Mouse (Mus musculus) intestine, embryonic 15.5 days (tissue): ENCODE measurements at regions not wholly inside any gene's neighbourhood (a gene's known extent, or its start where the extent isn't known, plus 50 kb on each side); places are given as distances from the start of the nearest gene placed in this dataset.

Experiments used
- ATAC-seq: fragments of 200-750 bp; cut with Nextera tagmentation; 2 replicates; pipeline ENCODE4 v1.8.0; 2017; ENCODE audit warnings: moderate TSS enrichment, moderate library complexity
- H3K27ac ChIP-seq: fragments of 300-500 bp; sonication (generic); 2 replicates; pipeline ENCODE4 v1.5.1; 2015; ENCODE audit warnings: mild to moderate bottlenecking, inconsistent platforms
- H3K27me3 ChIP-seq: fragments of 300-500 bp; sonication (generic); replicated peaks from 2 replicates; pipeline ENCODE4 v1.6.1; 2015; ENCODE audit warnings: inconsistent platforms
- H3K36me3 ChIP-seq: fragments of 300-500 bp; sonication (generic); 2 replicates; pipeline ENCODE4 v1.6.1; 2015; ENCODE audit warnings: inconsistent platforms
- H3K4me1 ChIP-seq: fragments of 300-500 bp; sonication (generic); replicated peaks from 2 replicates; pipeline ENCODE4 v1.6.1; 2015; ENCODE audit warnings: inconsistent platforms
- H3K4me2 ChIP-seq: fragments of 300-500 bp; sonication (generic); replicated peaks from 2 replicates; pipeline ENCODE4 v1.6.1; 2015; ENCODE audit warnings: mild to moderate bottlenecking, inconsistent platforms
- H3K4me3 ChIP-seq: fragments of 300-500 bp; sonication (generic); replicated peaks from 2 replicates; pipeline ENCODE4 v1.5.1; 2015; ENCODE audit warnings: inconsistent platforms
- H3K9ac ChIP-seq: fragments of 300-500 bp; sonication (generic); 2 replicates; pipeline ENCODE4 v1.6.1; 2015; ENCODE audit warnings: inconsistent platforms
- H3K9me3 ChIP-seq: fragments of 300-500 bp; sonication (generic); 2 replicates; pipeline ENCODE4 v1.6.1; 2016; ENCODE audit warnings: inconsistent platforms
- WGBS: fragments of 180-500 bp; shearing (Covaris S2); methylation state at CpG from one replicate; pipeline ENCODE4 v1.1.7; 2015; 5-methylcytosine and 5-hydroxymethylcytosine counted together

GRCm38 (mm10) chr4:45695239-45695638 lies 103.6 kb upstream of the Aldh1b1 start:
- Histone ChIP-seq H3K4me3 (no peak overlapping the region), H3K36me3 (no peaks in the 10 kb centered on the region), H3K4me2 (no peak overlapping the region), H3K4me1 (no peaks in the 10 kb centered on the region), H3K27ac (no peak overlapping the region), H3K27me3 (no peaks in the 10 kb centered on the region), H3K9me3 (no peaks in the 10 kb centered on the region), H3K9ac (no peak overlapping the region)
- 32% methylated on average over 1 of the region's 1 CpGs for WGBS
- ATAC-seq, result peak; percentile 77

GRCm38 (mm10) chr4:45689991-45690916 lies 108.6 kb upstream of the Aldh1b1 start:
- Histone ChIP-seq H3K9ac (no peak overlapping the region), H3K4me3 (no peak overlapping the region), H3K27ac (no peak overlapping the region), H3K27me3 (no peaks in the 10 kb centered on the region), H3K36me3 (no peaks in the 10 kb centered on the region), H3K9me3 (no peaks in the 10 kb centered on the region), H3K4me2 (no peak overlapping the region), H3K4me1 (no peaks in the 10 kb centered on the region)
- WGBS, result 68% methylated on average over 12 of the region's 12 CpGs
- no peak for ATAC-seq

- Histone ChIP-seq H3K27ac (no peak overlapping the region), H3K27me3 (no peaks in the 10 kb centered on the region), H3K4me3 (no peak overlapping the region), H3K9ac (no peak overlapping the region), H3K36me3 (no peaks in the 10 kb centered on the region), H3K4me2 (no peak overlapping the region), H3K9me3 (no peaks in the 10 kb centered on the region), H3K4me1 (no peaks in the 10 kb centered on the region)
- no peak for ATAC-seq
- 52% methylated on average over 5 of the region's 5 CpGs for WGBS
Measured at GRCm38 (mm10) chr4:45689572-45689971, 109.2 kb upstream of the Aldh1b1 start.

- H3K4me3 ChIP-seq, result no peak overlapping the region
- no peak overlapping the region for H3K4me2 ChIP-seq
- H3K27ac ChIP-seq, result no peak overlapping the region
- no peak for ATAC-seq
- no peaks in the 10 kb centered on the region for H3K27me3 ChIP-seq
- no peaks in the 10 kb centered on the region for H3K36me3 ChIP-seq
- no peaks in the 10 kb centered on the region for H3K4me1 ChIP-seq
- WGBS, result 71% methylated on average over 7 of the region's 7 CpGs
- no peak overlapping the region for H3K9ac ChIP-seq
- H3K9me3 ChIP-seq, result no peaks in the 10 kb centered on the region
Measured at GRCm38 (mm10) chr4:45688233-45688632, 110.6 kb upstream of the Aldh1b1 start.

GRCm38 (mm10) chr4:45685031-45685430 lies 113.8 kb upstream of the Aldh1b1 start:
- no peak overlapping the region for H3K4me3 ChIP-seq
- no peak overlapping the region for H3K27ac ChIP-seq
- H3K4me2 ChIP-seq, result no peak overlapping the region
- WGBS, result 88% methylated on average over 3 of the region's 3 CpGs
- H3K36me3 ChIP-seq, result no peaks in the 10 kb centered on the region
- no peaks in the 10 kb centered on the region for H3K4me1 ChIP-seq
- no peaks in the 10 kb centered on the region for H3K27me3 ChIP-seq
- H3K9ac ChIP-seq, result no peak overlapping the region
- ATAC-seq, result no peak
- no peaks in the 10 kb centered on the region for H3K9me3 ChIP-seq

GRCm38 (mm10) chr4:45683205-45683604 lies 115.6 kb upstream of the Aldh1b1 start:
- 0 out of 2 replicates have a peak, but pooled peaks have one; percentile 39 for ATAC-seq
- Histone ChIP-seq H3K27ac (no peak overlapping the region), H3K27me3 (no peaks in the 10 kb centered on the region), H3K4me1 (no peaks in the 10 kb centered on the region), H3K36me3 (no peaks in the 10 kb centered on the region), H3K4me2 (no peak overlapping the region), H3K9ac (no peak overlapping the region), H3K9me3 (no peaks in the 10 kb centered on the region), H3K4me3 (no peak overlapping the region)
- WGBS, result 72% methylated on average over 3 of the region's 3 CpGs

- Histone ChIP-seq H3K9ac (no peak overlapping the region), H3K36me3 (no peaks in the 10 kb centered on the region), H3K4me2 (no peak overlapping the region), H3K9me3 (no peaks in the 10 kb centered on the region), H3K27me3 (no peaks in the 10 kb centered on the region), H3K4me3 (no peak overlapping the region), H3K4me1 (no peaks in the 10 kb centered on the region), H3K27ac (no peak overlapping the region)
- ATAC-seq, result no peak
- 84% methylated on average over 8 of the region's 8 CpGs for WGBS
Measured at GRCm38 (mm10) chr4:45682746-45683145, 116.1 kb upstream of the Aldh1b1 start.

- Histone ChIP-seq H3K27ac (no peak overlapping the region), H3K36me3 (no peaks in the 10 kb centered on the region), H3K9me3 (no peaks in the 10 kb centered on the region), H3K9ac (no peak overlapping the region), H3K4me2 (no peak overlapping the region), H3K27me3 (no peaks in the 10 kb centered on the region), H3K4me3 (no peak overlapping the region), H3K4me1 (no peaks in the 10 kb centered on the region)
- WGBS, result 68% methylated on average over 6 of the region's 6 CpGs
- ATAC-seq, result peak; percentile 39; the same call in 1 of the 2 replicates
Measured at GRCm38 (mm10) chr4:45676137-45676536, 122.7 kb upstream of the Aldh1b1 start.

GRCm38 (mm10) chr4:45674291-45674690 lies 124.5 kb upstream of the Aldh1b1 start:
- no peaks in the 10 kb centered on the region for H3K27me3 ChIP-seq
- H3K4me3 ChIP-seq, result no peak overlapping the region
- no peak overlapping the region for H3K4me2 ChIP-seq
- no peak for ATAC-seq
- H3K36me3 ChIP-seq, result no peaks in the 10 kb centered on the region
- no peaks in the 10 kb centered on the region for H3K9me3 ChIP-seq
- H3K4me1 ChIP-seq, result no peaks in the 10 kb centered on the region
- WGBS, result 90% methylated on average over 10 of the region's 10 CpGs
- H3K9ac ChIP-seq, result no peak overlapping the region
- no peak overlapping the region for H3K27ac ChIP-seq

- no peak for ATAC-seq
- Histone ChIP-seq H3K9ac (no peak overlapping the region), H3K27me3 (no peaks in the 10 kb centered on the region), H3K4me1 (no peaks in the 10 kb centered on the region), H3K4me3 (no peak overlapping the region), H3K9me3 (no peaks in the 10 kb centered on the region), H3K27ac (no peak overlapping the region), H3K36me3 (no peaks in the 10 kb centered on the region), H3K4me2 (no peak overlapping the region)
- WGBS, result 55% methylated on average over 16 of the region's 16 CpGs
Measured at GRCm38 (mm10) chr4:45673081-45673819, 125.6 kb upstream of the Aldh1b1 start.

- no peak for ATAC-seq
- 59% methylated on average over 16 of the region's 16 CpGs for WGBS
Measured at GRCm38 (mm10) chr4:45672262-45673076, 126.4 kb upstream of the Aldh1b1 start.

GRCm38 (mm10) chr4:45664372-45664771 lies 132.1 kb upstream of the Shb start:
- no peak for ATAC-seq
- 85% methylated on average over 8 of the region's 8 CpGs for WGBS

More at GRCm38 (mm10) chr4:45672262-45673076, 126.4 kb upstream of the Aldh1b1 start:
- Histone ChIP-seq H3K4me3 (no peak overlapping the region), H3K9ac (no peak overlapping the region), H3K4me2 (no peak overlapping the region), H3K27ac (no peak overlapping the region), H3K36me3 (no peaks in the 10 kb centered on the region), H3K9me3 (no peaks in the 10 kb centered on the region), H3K27me3 (no peaks in the 10 kb centered on the region), H3K4me1 (no peaks in the 10 kb centered on the region)

More at GRCm38 (mm10) chr4:45664372-45664771, 132.1 kb upstream of the Shb start:
- Histone ChIP-seq H3K36me3 (no peaks in the 10 kb centered on the region), H3K27ac (no peak overlapping the region), H3K4me3 (no peak overlapping the region), H3K27me3 (no peaks in the 10 kb centered on the region), H3K4me1 (no peaks in the 10 kb centered on the region), H3K9ac (no peak overlapping the region), H3K9me3 (no peaks in the 10 kb centered on the region), H3K4me2 (no peak overlapping the region)
